Mouse (Mus musculus) C2C12 (cell line): ENCODE data around the gene Prtg.

Source experiments
- CTCF ChIP-seq: IDR thresholded peaks from one replicate; pipeline ENCODE4 v1.5.1; 2011; ENCODE audit not compliant: control insufficient read depth, insufficient read depth, insufficient read length
- USF1 ChIP-seq: IDR thresholded peaks from one replicate; pipeline ENCODE4 v1.6.1; 2011; ENCODE audit warnings: low read depth, mild to moderate bottlenecking, control low read depth, moderate library complexity

GRCm38 (mm10) chr9:72906693-72907103 is 100.0 kb downstream of the Prtg start:
- TF ChIP-seq CTCF (no peak), USF1 (no peak)
